ENCODE assay signal across 7 mouse cellular contexts in the genomic region with DNA sequence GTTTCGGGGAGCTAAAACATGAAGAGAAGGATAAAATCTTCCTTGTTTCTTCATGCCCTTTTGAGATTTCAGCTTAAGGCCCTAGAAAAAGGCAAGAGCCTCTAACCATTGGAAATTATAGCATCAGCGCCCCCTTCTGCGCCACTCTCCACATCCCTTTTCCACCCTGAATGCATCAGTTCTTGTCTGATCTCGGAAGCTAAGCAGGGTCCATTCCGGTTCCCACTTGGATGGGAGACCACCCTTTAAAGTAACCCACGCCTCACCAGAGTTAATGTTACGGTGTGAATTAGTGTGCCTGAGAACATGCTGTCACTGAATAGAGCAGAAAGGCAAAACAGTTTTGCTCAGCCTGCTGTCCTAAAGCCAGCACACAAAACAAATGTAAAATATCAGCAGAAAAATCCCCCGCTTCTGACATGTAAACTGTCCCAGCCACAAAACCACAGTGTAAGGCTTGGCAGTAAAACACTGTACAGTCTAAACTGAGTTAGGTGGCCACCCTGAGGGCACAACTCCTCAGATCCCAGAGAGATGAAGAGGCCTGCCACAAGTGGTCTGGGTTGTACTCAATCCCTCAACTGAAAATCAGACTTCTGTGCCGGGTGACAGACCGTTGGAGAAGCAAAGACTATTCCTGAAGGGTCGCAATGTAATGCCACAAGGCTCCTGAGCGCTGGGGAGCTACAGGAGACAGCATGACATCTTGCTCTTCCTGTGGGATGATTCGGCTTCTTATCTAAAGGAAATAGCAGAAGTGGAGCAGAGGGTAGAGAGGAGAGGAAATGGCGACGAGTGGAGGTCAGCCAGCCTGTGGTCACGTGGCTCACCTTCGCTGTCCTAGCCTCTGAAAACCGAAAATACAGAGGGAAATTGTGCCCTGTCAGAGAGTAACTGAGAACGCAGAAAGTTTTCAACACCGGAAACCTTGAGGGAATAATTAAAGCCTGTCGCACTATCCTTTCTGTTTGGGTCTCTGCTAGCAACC.
DNase-seq lines count a peak whose midpoint lies in the region; ATAC-seq and TF ChIP-seq lines count a peak whose summit lies in the region.

No protein-coding gene starts in this region.

- peak overlapping the region; percentile 54 for H3K27ac ChIP-seq in kidney, postnatal 0 days
- peak overlapping the region; percentile 69; the same call in 1 of the 2 replicates for H3K27ac ChIP-seq in thymus, adult 2 months (ENCODE audit: control insufficient read depth, insufficient read depth, low read length)

- no peak overlapping the region; the same call in 1 of the 2 replicates for H3K4me2 ChIP-seq in kidney, postnatal 0 days (ENCODE audit: low read length)

- H3K9ac ChIP-seq in kidney, postnatal 0 days (ENCODE audit: low read depth, low read length), result no peak overlapping the region

- WGBS in kidney, postnatal 0 days, result 50% methylated on average over 21 of the region's 21 CpGs
- 9% methylated on average over 21 of the region's 21 CpGs for WGBS in thymus, adult 2 months

- no peak for TF ChIP-seq POLR2A in thymus, adult 2 months (IDR thresholded peaks at IDR 0.05; ENCODE audit: control insufficient read depth, extremely low read depth, insufficient read depth, low read length, poor library complexity)

- DNase-seq in right cerebral cortex, postnatal 10 days (ENCODE audit: low spot score in 2 of 2), result peak; percentile 41 to 60
- DNase-seq in right cerebral cortex, postnatal 36 days (ENCODE audit: low spot score in 2 of 2), result no peak
- peak; percentile 41 to 62 for DNase-seq in adrenal gland, postnatal 36 days
- peak; percentile 56 for DNase-seq in kidney, postnatal 0 days (ENCODE audit: low spot score)
- peak; percentile 17 for DNase-seq in lung, postnatal 14 days
- peak; percentile 46 for DNase-seq in thymus, adult 2 months

- peak; percentile 79 for ATAC-seq in granulocyte monocyte progenitor cell, adult 5-6 weeks (replicated peaks; ENCODE audit: poor library complexity, severe bottlenecking)
- no peak for ATAC-seq in kidney, postnatal 0 days (replicated peaks; ENCODE audit: low FRiP score, low read depth)

- H3K4me1 ChIP-seq in kidney, postnatal 0 days (replicated peaks; ENCODE audit: insufficient read depth, low read length), result no peaks in the 10 kb centered on the region
- peaks cover 21% of the 10 kb centered on the region for H3K4me1 ChIP-seq in thymus, adult 2 months (replicated peaks; ENCODE audit: control insufficient read depth, insufficient read depth, low read length)

- no peaks in the 10 kb centered on the region for H3K9me3 ChIP-seq in kidney, postnatal 0 days (replicated peaks; ENCODE audit: low read length)

- no peaks in the 10 kb centered on the region for H3K27me3 ChIP-seq in kidney, postnatal 0 days (ENCODE audit: insufficient read depth, low read length)
- H3K27me3 ChIP-seq in thymus, adult 2 months (ENCODE audit: control insufficient read depth, insufficient read depth, low read length), result no peaks in the 10 kb centered on the region

- H3K36me3 ChIP-seq in kidney, postnatal 0 days (ENCODE audit: insufficient read depth, low read length), result no peaks in the 10 kb centered on the region
- H3K36me3 ChIP-seq in thymus, adult 2 months (ENCODE audit: control insufficient read depth, insufficient read depth, low read length), result no peaks in the 10 kb centered on the region

- H3K4me3 ChIP-seq in kidney, postnatal 0 days (replicated peaks; ENCODE audit: low read depth, low read length), result no peak overlapping the region
- peak overlapping the region; percentile 28 for H3K4me3 ChIP-seq in thymus, adult 2 months (ENCODE audit: control insufficient read depth, insufficient read depth, low read length)

- TF ChIP-seq CTCF in kidney, postnatal 0 days (IDR thresholded peaks at IDR 0.05; ENCODE audit: low read depth), result peak; percentile 46
- TF ChIP-seq CTCF in thymus, adult 2 months (IDR thresholded peaks at IDR 0.05; ENCODE audit: borderline replicate concordance, control insufficient read depth, extremely low read depth, insufficient read depth, low read length, poor library complexity), result no peak

Comparison
In these comparisons a context has a peak if more than half of its experiments do, and no peak if none do; other contexts are left out.
1. DNase-seq: peak in right cerebral cortex, postnatal 10 days (2 of 2), adrenal gland, postnatal 36 days (2 of 2), kidney, postnatal 0 days (single experiment), lung, postnatal 14 days (single experiment) and thymus, adult 2 months (single experiment); none in right cerebral cortex, postnatal 36 days (0 of 2).